In genomic region chr4:25661204-25661727, GRCm38 (mm10) we compare ENCODE assay signal across 22 mouse cellular contexts.
DNase-seq lines count a peak whose midpoint lies in the region; ATAC-seq lines count a peak whose summit lies in the region.
"Had no signal": no experiment of that assay in that cellular context is flagged by ENCODE, and none has a peak within 500 bp of the region (broad histone marks: within the 10 kb centered on the region; RNA-seq: fewer than 3 reads in every experiment).

No protein-coding gene starts in this region.

- WGBS in kidney, embryonic 15.5 days = 38% methylated on average over 3 of the region's 3 CpGs
- 62% methylated on average over 3 of the region's 3 CpGs for WGBS in limb, embryonic 12.5 days
- WGBS in limb, embryonic 10.5 days = 83% methylated on average over 3 of the region's 3 CpGs
- 87% methylated on average over 3 of the region's 3 CpGs for WGBS in forebrain, embryonic 11.5 days

- H3K4me3 ChIP-seq in kidney, embryonic 15.5 days (replicated peaks) = no peak overlapping the region
- H3K4me3 ChIP-seq in limb, embryonic 12.5 days (replicated peaks) = no peak overlapping the region
- no peak overlapping the region for H3K4me3 ChIP-seq in limb, embryonic 10.5 days
- H3K4me3 ChIP-seq in forebrain, embryonic 11.5 days (ENCODE audit: low read depth, low read length) = no peak overlapping the region
- H3K4me3 ChIP-seq: forebrain, embryonic 10.5 days; gastrocnemius, adult 2 months; hindbrain, embryonic 12.5 days; hindbrain, embryonic 15.5 days had no signal

- DNase-seq in kidney, adult 9 months = no peak
- no peak for DNase-seq in limb, embryonic 10.5 days (ENCODE audit: low spot score)
- peak; percentile 2 for DNase-seq in mesoderm, embryonic 11.5 days (ENCODE audit: low read depth, low spot score)
- no peak for DNase-seq in forebrain, embryonic 11.5 days (ENCODE audit: low spot score)
- DNase-seq: adrenal gland, postnatal 10 days; adrenal gland, postnatal 36 days; B cell, adult 2 months; cerebellum, adult 9-10 months; forebrain, postnatal 0 days; gastrocnemius, adult 2 months; gastrocnemius, postnatal 14 days; heart, adult 11 months had no signal

- ATAC-seq in kidney, embryonic 15.5 days (replicated peaks; ENCODE audit: low FRiP score) = peak; percentile 71; the same call in 1 of the 2 replicates
- peak; percentile 47; the same call in 1 of the 2 replicates for ATAC-seq in limb, embryonic 12.5 days (ENCODE audit: insufficient number of reproducible peaks, insufficient read depth, low FRiP score, low TSS enrichment, low read depth)
- ATAC-seq in forebrain, embryonic 11.5 days (replicated peaks; ENCODE audit: low FRiP score) = no peak
- ATAC-seq: forebrain, embryonic 14.5 days; forebrain, postnatal 0 days; Patski had no signal

- H3K4me1 ChIP-seq in kidney, embryonic 15.5 days = no peaks in the 10 kb centered on the region
- no peaks in the 10 kb centered on the region for H3K4me1 ChIP-seq in limb, embryonic 12.5 days (replicated peaks)
- H3K4me1 ChIP-seq in limb, embryonic 10.5 days = no peaks in the 10 kb centered on the region
- H3K4me1 ChIP-seq in forebrain, embryonic 11.5 days (replicated peaks; ENCODE audit: control insufficient read depth, insufficient read depth, low read length) = no peaks in the 10 kb centered on the region
- H3K4me1 ChIP-seq: forebrain, embryonic 10.5 days; hindbrain, embryonic 12.5 days; hindbrain, embryonic 15.5 days had no signal

- no peaks in the 10 kb centered on the region for H3K9me3 ChIP-seq in kidney, embryonic 15.5 days (replicated peaks)
- no peaks in the 10 kb centered on the region for H3K9me3 ChIP-seq in limb, embryonic 12.5 days
- no peaks in the 10 kb centered on the region for H3K9me3 ChIP-seq in limb, embryonic 10.5 days (replicated peaks)
- no peaks in the 10 kb centered on the region for H3K9me3 ChIP-seq in forebrain, embryonic 11.5 days (ENCODE audit: control insufficient read depth, low read length)
- H3K9me3 ChIP-seq: forebrain, embryonic 10.5 days; G1E; hindbrain, embryonic 12.5 days; hindbrain, embryonic 15.5 days had no signal

- H3K36me3 ChIP-seq in kidney, embryonic 15.5 days = no peaks in the 10 kb centered on the region
- H3K36me3 ChIP-seq in limb, embryonic 12.5 days = no peaks in the 10 kb centered on the region
- no peaks in the 10 kb centered on the region for H3K36me3 ChIP-seq in limb, embryonic 10.5 days
- H3K36me3 ChIP-seq in forebrain, embryonic 11.5 days (ENCODE audit: control insufficient read depth, insufficient read depth, low read length) = no peaks in the 10 kb centered on the region
- H3K36me3 ChIP-seq: forebrain, embryonic 10.5 days; G1E; hindbrain, embryonic 12.5 days; hindbrain, embryonic 15.5 days had no signal

- no peak overlapping the region for H3K27ac ChIP-seq in kidney, embryonic 15.5 days
- H3K27ac ChIP-seq in limb, embryonic 12.5 days = no peak overlapping the region
- H3K27ac ChIP-seq in limb, embryonic 10.5 days = no peak overlapping the region
- H3K27ac ChIP-seq in forebrain, embryonic 11.5 days (ENCODE audit: low read depth, low read length) = no peak overlapping the region
- H3K27ac ChIP-seq: forebrain, embryonic 10.5 days; gastrocnemius, adult 2 months; hindbrain, embryonic 12.5 days; hindbrain, embryonic 15.5 days had no signal

- H3K27me3 ChIP-seq in kidney, embryonic 15.5 days = no peaks in the 10 kb centered on the region
- H3K27me3 ChIP-seq in limb, embryonic 12.5 days = no peaks in the 10 kb centered on the region
- H3K27me3 ChIP-seq in limb, embryonic 10.5 days (ENCODE audit: low read depth, poor library complexity, severe bottlenecking) = no peaks in the 10 kb centered on the region
- H3K27me3 ChIP-seq in forebrain, embryonic 11.5 days (ENCODE audit: control insufficient read depth, insufficient read depth, low read length) = no peaks in the 10 kb centered on the region
- H3K27me3 ChIP-seq: CH12.LX; hindbrain, embryonic 12.5 days; hindbrain, embryonic 15.5 days; Patski had no signal

- H3K4me2 ChIP-seq in kidney, embryonic 15.5 days = no peak overlapping the region
- H3K4me2 ChIP-seq in limb, embryonic 12.5 days = no peak overlapping the region
- no peak overlapping the region for H3K4me2 ChIP-seq in forebrain, embryonic 11.5 days (ENCODE audit: low read depth, low read length, severe bottlenecking)
- H3K4me2 ChIP-seq: heart, embryonic 11.5 days; hindbrain, embryonic 12.5 days; hindbrain, embryonic 15.5 days had no signal

- no peak overlapping the region for H3K9ac ChIP-seq in kidney, embryonic 15.5 days
- no peak overlapping the region for H3K9ac ChIP-seq in limb, embryonic 12.5 days (replicated peaks)
- no peak overlapping the region for H3K9ac ChIP-seq in forebrain, embryonic 11.5 days (ENCODE audit: low read length)
- H3K9ac ChIP-seq: forebrain, postnatal 0 days; hindbrain, embryonic 12.5 days; hindbrain, embryonic 15.5 days had no signal
